Mouse (Mus musculus) mouse embryonic stem cell (cell line): ENCODE measurements around the gene Wdr77.
"Not testable (repeated sequence)": the region's sequence is repeated elsewhere in the genome, so short reads cannot be mapped to it uniquely, and the experiment has no call there.

Source experiments
- in situ Hi-C, 2 experiments: fragments of 300-500 bp; cut with MboI; formaldehyde crosslinking; loops; 1 replicate in 1 of 2; 3 replicates in 1 of 2; pipeline ENCODE4 v1.14.3; 2019 to 2020; ENCODE audit warnings: low sequenced_read_pairs in 2 of 2, low pct_unique_long_range_greater_than_20kb in 1 of 2, mixed read lengths in 1 of 2; ENCODE audit not compliant: unreplicated experiment in 1 of 2

Wdr77 gene

GRCm38 (mm10) chr3:105958974-105959580 is at the start of gene Wdr77:
Gene Wdr77 (plus strand): TSS chr3:105959369.
- in situ Hi-C loops = loop anchor here in 1 of 2 experiments (25.0 kb wide), 1 partner anchor 1378 kb away; the partner anchor contains the start of gene Rbm15

GRCm38 (mm10) chr3:105910519-105911190 is 48.5 kb upstream of the Wdr77 start:
- in situ Hi-C loops = no loop called here

GRCm38 (mm10) chr3:105912097-105912880 is 46.9 kb upstream of the Wdr77 start:
- in situ Hi-C loops = no loop called here

GRCm38 (mm10) chr3:105913839-105914681 is 45.1 kb upstream of the Wdr77 start:
- in situ Hi-C loops = no loop called here

- in situ Hi-C loops = no loop called here
These were observed 43.9 kb upstream of the Wdr77 start for GRCm38 (mm10) chr3:105915281-105915680.

GRCm38 (mm10) chr3:105916455-105916854 is 42.7 kb upstream of the Wdr77 start:
- in situ Hi-C loops = not testable (repeated sequence)

GRCm38 (mm10) chr3:105917656-105918354 is 41.4 kb upstream of the Wdr77 start:
- in situ Hi-C loops = no loop called here

GRCm38 (mm10) chr3:105918355-105918745 is 40.8 kb upstream of the Wdr77 start:
- in situ Hi-C loops = no loop called here

- in situ Hi-C loops = not testable (repeated sequence)
These were observed 38.4 kb upstream of the Wdr77 start for GRCm38 (mm10) chr3:105920743-105921142.

GRCm38 (mm10) chr3:105921959-105922358 is 37.2 kb upstream of the Wdr77 start:
- in situ Hi-C loops = no loop called here

- in situ Hi-C loops = no loop called here
These were observed 34.6 kb upstream of the Wdr77 start for GRCm38 (mm10) chr3:105924616-105925015.

- in situ Hi-C loops = no loop called here
These were observed 31.5 kb upstream of the Wdr77 start for GRCm38 (mm10) chr3:105927561-105928194.

- in situ Hi-C loops = no loop called here
These were observed 31.0 kb upstream of the Wdr77 start for GRCm38 (mm10) chr3:105928195-105928569.

GRCm38 (mm10) chr3:105928781-105929180 is 30.4 kb upstream of the Wdr77 start:
- in situ Hi-C loops = no loop called here

- in situ Hi-C loops = no loop called here
These were observed 29.3 kb upstream of the Wdr77 start for GRCm38 (mm10) chr3:105929821-105930220.

- in situ Hi-C loops = no loop called here
These were observed 28.1 kb upstream of the Wdr77 start for GRCm38 (mm10) chr3:105931095-105931494.

- in situ Hi-C loops = no loop called here
These were observed 26.7 kb upstream of the Wdr77 start, which contains the start of gene I830077J02Rik for GRCm38 (mm10) chr3:105932240-105933071. Gene I830077J02Rik (minus strand): TSS chr3:105932664.
